Mouse (Mus musculus) urinary bladder, postnatal 36 days (tissue): Measurements from ENCODE around the gene Zfp366.

Experiments used
- DNase-seq, 2 experiments: peaks; one replicate each; pipeline ENCODE4 v3.0.0; 2022; ENCODE audit warnings: low spot score in 2 of 2, mixed read lengths in 1 of 2

The Zfp366 gene

GRCm38 (mm10) chr13:99186138-99186853 is 1.7 kb downstream of the Zfp366 start:
- DNase-seq, result no peak

- no peak for DNase-seq
Observed at GRCm38 (mm10) chr13:99186859-99187258, 2.2 kb downstream of the Zfp366 start.

- DNase-seq, result no peak
Observed at GRCm38 (mm10) chr13:99187456-99187855, 2.8 kb downstream of the Zfp366 start.

GRCm38 (mm10) chr13:99188625-99189024 is 4.0 kb downstream of the Zfp366 start:
- no peak for DNase-seq

GRCm38 (mm10) chr13:99189671-99190070 is 5.0 kb downstream of the Zfp366 start:
- no peak for DNase-seq

GRCm38 (mm10) chr13:99190466-99190865 is 5.8 kb downstream of the Zfp366 start:
- DNase-seq, result no peak

GRCm38 (mm10) chr13:99191063-99191462 is 6.4 kb downstream of the Zfp366 start:
- no peak for DNase-seq

GRCm38 (mm10) chr13:99196314-99196713 is 11.7 kb downstream of the Zfp366 start:
- DNase-seq, result no peak

GRCm38 (mm10) chr13:99196865-99197264 is 12.2 kb downstream of the Zfp366 start:
- no peak for DNase-seq

GRCm38 (mm10) chr13:99201647-99202574 is 17.3 kb downstream of the Zfp366 start:
- DNase-seq, result no peak

- no peak for DNase-seq
Observed at GRCm38 (mm10) chr13:99207214-99207613, 22.6 kb downstream of the Zfp366 start.

GRCm38 (mm10) chr13:99209859-99210258 is 25.2 kb downstream of the Zfp366 start:
- DNase-seq, result no peak

GRCm38 (mm10) chr13:99210837-99211236 is 26.2 kb downstream of the Zfp366 start:
- no peak for DNase-seq

- no peak for DNase-seq
Observed at GRCm38 (mm10) chr13:99212976-99213375, 28.4 kb downstream of the Zfp366 start.

- no peak for DNase-seq
Observed at GRCm38 (mm10) chr13:99216005-99216404, 31.4 kb downstream of the Zfp366 start.

- no peak for DNase-seq
Observed at GRCm38 (mm10) chr13:99217984-99218383, 33.4 kb downstream of the Zfp366 start.

GRCm38 (mm10) chr13:99219586-99219985 is 35.0 kb downstream of the Zfp366 start:
- no peak for DNase-seq

- DNase-seq, result no peak
Observed at GRCm38 (mm10) chr13:99221996-99222395, 37.4 kb downstream of the Zfp366 start.

- no peak for DNase-seq
Observed at GRCm38 (mm10) chr13:99222476-99222875, 37.9 kb downstream of the Zfp366 start.

- no peak for DNase-seq
Observed at GRCm38 (mm10) chr13:99223321-99223884, 38.8 kb downstream of the Zfp366 start.

- no peak for DNase-seq
Observed at GRCm38 (mm10) chr13:99223917-99224316, 39.3 kb downstream of the Zfp366 start.
